Mouse (Mus musculus): ENCODE measurements around the gene Tbxa2r.
A peak's percentile ranks its signal among the peaks of the same experiment; 100 is the strongest.

The Tbxa2r gene

DNA sequence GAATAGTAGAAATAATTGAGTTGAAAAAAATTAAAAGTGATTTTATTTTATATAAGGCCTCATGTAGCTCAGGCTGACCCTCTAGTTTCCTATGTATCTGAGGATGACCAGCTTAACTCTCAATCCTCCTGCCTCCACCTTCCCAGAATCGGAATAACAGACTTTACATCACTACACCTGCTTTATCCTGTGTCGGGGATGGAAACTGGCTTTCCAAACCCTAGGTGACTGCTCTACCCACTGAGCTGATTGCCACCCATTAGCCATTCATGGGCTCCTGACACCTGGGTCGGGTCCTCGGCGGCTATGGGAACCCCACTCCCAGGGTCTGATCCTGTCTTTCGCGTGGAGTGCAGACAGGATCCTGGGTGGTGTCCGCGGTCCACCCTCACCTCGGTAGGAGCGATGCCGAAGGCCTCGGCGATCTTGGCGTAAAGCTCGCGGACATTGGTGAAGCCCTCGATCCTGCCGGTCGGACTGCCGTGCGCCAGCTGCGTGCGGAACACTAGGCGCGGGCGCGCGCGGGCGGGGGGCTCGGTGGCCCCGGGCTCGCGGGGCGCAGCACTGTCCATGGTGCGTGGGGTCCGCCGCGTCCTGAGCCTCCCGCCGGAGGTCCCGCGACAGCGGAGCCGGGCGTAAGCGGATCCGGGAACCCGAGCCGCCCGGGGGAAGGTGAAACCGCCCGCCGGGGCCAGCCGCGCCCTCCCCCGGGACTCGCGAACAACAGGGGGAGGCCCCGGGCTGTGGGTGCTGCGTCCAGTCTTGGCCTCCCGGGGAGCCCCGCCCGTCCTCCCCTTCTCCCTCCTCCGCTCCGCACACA is 14.4 kb downstream of the Tbxa2r start, which contains the start of gene Gipc3:
Gipc3 (minus strand) TSS at position 581 of the 820 bp plus-strand sequence.
- no peak for DNase-seq (ENCODE audit: extremely low read depth, insufficient read length, low spot score)

DNA sequence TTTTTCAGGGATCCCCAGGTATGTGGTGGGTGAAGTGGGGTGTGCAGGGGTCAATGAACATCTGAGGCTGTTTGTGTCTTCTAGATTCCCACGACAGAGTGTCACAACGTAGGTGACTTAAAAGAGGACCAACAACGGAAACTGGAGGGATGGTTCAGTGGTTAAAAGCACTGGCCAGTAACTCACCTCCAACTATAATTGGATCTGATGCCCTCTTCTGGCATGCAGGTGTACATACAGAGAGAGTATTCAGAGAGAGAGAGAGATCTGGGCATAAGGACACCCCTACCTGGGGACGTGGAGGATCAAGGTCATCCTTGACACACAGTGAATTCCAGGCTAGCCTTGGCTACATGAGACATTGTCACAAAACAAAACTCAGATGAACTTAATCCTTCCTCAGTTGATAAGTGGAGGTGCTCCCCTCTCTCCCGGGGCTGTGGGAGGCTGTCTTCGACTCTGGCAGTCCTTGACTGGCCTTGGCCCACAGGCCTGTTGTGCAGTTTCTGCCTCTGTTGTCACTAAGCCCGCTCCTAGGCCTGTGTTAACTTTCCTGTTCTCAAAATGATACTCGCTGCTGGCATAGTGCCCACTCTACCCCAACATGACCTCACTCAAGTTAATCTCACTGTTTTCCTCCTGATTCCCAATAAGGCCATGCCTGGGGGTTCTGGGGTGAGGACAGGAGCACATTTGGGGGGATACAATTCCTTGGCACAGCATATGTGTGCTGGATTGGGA is 16.1 kb downstream of the Tbxa2r start:
- no peak for DNase-seq (ENCODE audit: extremely low read depth, insufficient read length, low spot score)

DNA sequence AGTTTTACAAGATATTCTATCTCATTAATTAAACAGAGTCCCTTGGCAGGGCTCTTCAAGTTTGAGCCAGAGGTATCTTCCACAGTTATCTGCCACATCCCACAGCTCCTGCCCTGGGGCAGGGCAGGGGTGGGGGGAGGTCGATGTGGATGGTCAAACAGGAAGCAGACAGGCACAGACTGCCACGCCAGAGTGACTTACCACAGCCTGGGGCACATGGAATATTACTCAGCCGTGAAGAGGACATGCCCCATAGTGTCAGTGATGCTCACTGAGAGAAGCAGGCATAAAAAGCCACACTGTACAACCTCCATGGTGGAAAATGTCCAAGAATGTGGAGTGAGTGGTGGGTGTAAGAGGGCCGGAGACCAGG is 16.6 kb downstream of the Tbxa2r start:
- DNase-seq (ENCODE audit: extremely low read depth, insufficient read length, low spot score): no peak

DNA sequence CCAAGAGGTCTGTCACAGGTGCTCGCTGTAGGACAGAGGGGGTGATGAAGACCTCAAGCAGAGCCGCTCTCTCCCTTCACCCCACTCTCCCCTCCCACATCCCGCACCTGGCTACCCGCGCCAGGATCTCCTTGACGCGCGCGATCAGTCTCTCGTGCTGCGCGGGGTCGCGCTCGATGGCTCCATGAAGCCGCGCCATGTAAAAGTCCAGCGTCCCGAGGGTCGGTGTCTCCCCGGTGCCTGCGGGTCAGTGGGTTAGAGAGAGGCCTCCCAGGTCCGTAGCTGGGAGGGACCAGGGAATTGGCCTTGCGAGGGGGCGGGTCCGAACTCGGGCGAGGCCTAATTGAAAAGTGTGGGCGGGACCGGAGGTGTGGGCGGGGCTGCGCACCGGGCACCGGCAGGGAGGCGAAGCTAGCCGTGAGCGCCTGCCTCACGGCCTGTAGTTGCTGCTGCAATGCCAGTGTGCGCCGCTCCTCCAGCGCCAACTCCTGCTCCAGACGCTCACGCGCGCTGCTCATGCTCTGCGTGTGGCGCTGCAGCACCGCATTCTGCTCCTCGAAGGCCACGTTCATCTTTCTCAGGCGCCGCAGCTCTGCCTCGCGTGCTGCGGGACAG is 18.0 kb downstream of the Tbxa2r start:
- DNase-seq (ENCODE audit: extremely low read depth, insufficient read length, low spot score): no peak

GRCm38 (mm10) chr10:81349146-81349545 is 20.6 kb downstream of the Tbxa2r start:
- peak; percentile 72 for DNase-seq (ENCODE audit: extremely low read depth, insufficient read length, low spot score)

DNA sequence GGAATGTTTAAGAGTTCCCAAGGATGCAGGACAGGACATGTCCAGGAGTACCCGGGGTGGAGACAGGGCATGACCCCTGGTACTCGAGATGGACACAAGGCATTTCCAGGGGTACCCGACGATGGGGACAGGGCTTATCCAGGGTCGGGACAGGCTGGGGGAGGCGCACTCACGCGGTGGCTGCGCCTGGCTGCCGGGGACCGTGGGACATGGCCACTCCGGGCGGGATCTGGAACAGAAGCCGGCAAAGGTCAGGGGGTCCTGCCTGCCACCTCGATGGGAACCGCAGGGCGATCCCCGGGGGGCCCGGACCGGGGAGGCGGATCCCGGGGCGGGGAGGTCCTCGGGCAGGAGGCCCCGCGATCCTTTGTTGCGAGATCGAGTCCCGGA is 21.4 kb downstream of the Tbxa2r start:
- DNase-seq (ENCODE audit: extremely low read depth, insufficient read length, low spot score): no peak

DNA sequence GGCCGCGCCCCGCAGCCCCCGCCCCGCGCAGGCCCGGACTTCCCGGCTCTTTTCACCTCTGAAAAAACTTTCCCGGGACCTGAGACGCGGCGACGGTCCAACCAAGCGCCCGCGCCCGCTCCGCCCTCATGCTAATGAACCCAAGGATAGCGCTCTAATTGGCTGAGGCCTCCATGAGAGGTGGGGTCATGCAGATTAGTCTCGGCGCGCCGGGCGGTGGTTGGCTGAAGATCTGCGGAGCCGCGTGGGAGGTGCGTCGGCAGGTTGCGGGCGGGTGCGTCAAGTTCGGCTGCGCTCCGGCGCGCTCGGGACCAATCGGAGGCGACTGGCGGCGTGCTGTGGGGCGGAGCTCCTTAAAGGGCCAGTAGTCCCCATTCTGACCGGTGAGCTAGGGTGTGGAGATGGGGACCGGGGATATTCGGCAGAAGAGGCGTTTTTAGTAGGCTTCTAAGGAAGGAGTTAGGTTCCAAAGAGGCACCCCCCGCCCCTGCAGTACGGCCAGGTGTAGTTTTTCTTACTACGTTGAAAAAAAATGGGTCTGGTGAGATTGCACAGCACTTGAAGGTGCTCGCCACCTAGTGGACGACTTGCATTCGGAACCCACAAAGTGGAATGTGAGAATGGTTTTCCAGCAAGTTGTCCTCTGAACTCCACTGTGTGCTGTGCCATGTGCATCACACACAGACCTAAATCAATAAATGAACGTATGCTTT is 22.0 kb downstream of the Tbxa2r start, which contains the start of gene Hmg20b:
Hmg20b (minus strand) TSS at position 130 of the 713 bp plus-strand sequence.
- DNase-seq (ENCODE audit: extremely low read depth, insufficient read length, low spot score): peak; percentile 100

DNA sequence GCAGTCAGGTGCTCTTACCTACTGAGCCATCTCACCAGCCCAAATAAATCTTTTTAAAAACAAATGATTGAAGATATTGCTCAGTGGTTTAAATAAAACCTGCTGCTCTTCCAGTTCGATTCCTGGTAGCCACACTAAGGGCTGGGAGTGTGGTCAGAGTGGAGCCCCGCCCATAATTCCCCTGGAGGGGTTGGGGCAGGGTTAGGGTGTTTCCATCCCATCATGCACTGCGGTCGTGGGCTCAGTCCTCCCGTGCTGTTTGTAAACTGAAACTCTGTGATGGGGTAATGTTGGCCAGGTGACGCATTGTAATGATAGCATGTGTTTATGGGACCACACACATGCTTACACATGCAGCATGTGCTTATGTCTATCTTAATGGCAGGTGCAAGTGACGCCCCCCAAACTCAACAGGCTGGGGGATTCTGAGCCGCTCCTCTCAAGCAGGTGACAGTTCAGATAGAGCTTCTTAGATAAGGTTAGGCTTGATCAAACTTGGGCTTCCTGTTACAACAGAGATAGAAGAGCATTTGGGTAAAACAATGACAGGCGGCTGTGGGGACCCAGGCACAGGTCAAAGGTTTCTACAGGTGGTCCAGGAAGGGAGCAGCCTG is 23.3 kb downstream of the Tbxa2r start:
- DNase-seq (ENCODE audit: extremely low read depth, insufficient read length, low spot score): no peak

- DNase-seq (ENCODE audit: extremely low read depth, insufficient read length, low spot score): no peak
These were observed 26.4 kb downstream of the Tbxa2r start for GRCm38 (mm10) chr10:81354738-81355477.

GRCm38 (mm10) chr10:81355533-81355932 is 27.0 kb downstream of the Tbxa2r start:
- DNase-seq (ENCODE audit: extremely low read depth, insufficient read length, low spot score): no peak

DNA sequence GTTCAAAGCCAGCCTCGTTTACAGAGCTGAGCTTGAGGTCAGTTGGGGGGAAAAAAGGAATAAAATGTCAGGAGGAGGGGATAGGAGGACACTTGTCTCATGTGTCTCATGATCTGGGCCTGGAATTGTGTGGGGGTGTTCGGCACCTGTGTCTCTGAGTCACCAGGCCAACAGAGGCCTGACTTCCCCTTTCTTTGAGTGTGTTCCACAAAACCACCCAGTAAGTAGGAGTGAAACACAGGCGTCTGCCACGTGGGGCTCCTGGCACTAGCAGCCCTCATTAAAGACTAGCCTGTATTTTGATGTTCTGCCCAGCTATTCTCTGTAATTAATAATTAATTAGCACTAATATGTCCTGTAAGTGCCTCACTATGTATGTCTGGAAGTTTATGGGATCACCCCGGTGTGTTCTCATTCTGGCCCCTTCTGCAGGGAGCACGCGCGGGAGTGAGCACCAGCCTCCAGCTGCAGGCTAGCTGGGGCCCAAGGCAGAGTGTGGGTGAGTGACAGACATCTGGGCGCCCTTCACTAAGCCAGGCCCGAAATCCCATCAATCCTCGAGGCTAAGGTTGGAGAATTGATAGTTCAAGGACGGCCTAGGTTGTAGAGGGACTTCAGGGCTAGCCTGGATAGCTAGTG is 27.9 kb downstream of the Tbxa2r start:
- DNase-seq (ENCODE audit: extremely low read depth, insufficient read length, low spot score): no peak

DNA sequence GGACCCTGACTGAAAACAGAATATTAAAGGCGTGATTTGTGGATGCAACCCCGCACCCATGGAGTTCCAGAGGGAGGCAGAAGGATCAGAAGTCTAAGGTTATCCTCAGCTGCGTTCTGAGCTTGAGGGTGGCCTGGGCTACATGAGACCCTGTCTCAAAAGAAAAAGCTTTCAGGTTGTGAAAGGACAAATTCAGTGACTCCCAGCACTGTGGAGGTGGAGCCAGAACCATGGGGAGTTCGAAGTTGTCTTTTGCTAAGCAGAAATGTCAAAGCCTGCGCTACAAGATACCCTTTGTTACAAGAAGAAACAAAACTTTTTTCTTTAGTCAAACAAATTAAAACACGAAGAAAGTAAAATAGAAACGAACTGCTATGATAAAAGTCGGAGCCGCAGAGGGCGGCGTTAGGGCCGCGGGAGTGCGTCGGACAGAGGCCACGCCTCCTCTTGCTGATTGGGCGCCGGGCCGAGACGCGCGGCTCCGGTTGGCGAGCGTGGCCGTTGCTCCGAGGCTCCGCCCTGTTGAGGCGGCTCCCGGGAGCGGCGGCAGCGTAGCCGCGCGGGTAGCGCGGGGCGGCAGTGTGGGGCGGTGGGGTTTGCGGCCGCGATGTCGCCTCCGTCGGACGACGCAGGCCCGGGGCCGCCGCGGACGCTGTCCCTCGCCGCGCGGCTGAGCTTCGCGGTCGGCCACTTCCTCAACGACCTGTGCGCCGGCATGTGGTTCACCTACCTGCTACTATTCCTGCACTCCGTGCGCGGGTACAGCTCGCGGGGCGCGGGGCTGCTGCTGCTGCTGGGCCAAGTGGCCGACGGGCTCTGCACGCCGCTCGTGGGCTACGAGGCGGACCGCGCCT is 28.7 kb downstream of the Tbxa2r start, which contains the start of gene Mfsd12:
Mfsd12 (plus strand) TSS at position 501 of the 854 bp plus-strand sequence.
- peak; percentile 87 for DNase-seq (ENCODE audit: extremely low read depth, insufficient read length, low spot score)

DNA sequence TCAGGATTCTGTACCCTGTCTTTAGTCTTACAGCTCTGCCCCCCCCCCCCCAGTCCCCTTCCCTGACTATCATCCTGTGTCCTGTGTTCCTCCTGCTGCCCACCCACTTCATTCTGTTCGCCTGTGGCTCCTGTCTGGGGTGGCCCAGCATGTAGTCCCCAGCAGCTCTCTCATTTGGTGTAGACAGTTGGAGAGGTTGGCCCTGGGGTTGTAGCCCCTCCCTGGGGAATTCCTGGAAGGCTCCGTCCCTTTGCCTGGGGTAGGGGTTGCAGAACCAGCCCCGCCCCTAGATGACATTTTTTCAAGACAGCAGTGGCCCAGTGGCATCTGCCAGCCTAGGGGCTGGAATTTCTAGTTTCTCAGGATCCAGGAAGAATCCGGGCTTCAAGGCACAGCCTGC is 29.7 kb downstream of the Tbxa2r start:
- DNase-seq (ENCODE audit: extremely low read depth, insufficient read length, low spot score): no peak

GRCm38 (mm10) chr10:81358841-81359240 is 30.3 kb downstream of the Tbxa2r start:
- no peak for DNase-seq (ENCODE audit: extremely low read depth, insufficient read length, low spot score)

GRCm38 (mm10) chr10:81360721-81361120 is 32.2 kb downstream of the Tbxa2r start:
- DNase-seq (ENCODE audit: extremely low read depth, insufficient read length, low spot score): no peak

DNA sequence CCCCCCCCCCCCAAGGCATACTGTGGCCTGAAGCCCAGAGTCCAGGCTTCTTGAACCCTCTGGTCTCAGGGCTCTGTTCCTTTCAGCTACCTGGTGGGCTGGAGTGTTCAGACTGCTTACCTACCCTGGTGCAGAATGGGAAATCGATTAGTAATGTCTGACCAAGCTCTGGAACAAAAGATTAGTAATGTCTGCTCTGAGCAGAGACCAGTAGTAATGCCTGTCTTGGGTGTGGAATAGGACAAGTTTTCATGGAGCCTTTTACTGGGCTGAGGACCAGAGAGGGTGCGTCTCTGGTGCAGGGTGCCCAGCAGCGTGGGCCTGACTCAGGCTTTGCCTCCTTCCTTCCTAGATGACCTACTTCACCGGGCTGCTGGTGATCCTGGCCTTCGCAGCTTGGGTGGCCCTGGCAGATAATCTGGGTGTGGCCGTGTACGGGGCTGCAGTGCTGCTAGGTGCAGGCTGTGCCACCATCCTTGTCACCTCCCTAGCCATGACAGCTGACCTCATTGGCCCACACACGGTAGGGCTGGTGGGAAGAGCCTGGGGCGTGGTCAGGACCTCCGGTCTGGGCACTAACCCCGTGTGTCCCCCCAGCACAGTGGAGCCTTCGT is 33.9 kb downstream of the Tbxa2r start:
- DNase-seq (ENCODE audit: extremely low read depth, insufficient read length, low spot score): no peak

DNA sequence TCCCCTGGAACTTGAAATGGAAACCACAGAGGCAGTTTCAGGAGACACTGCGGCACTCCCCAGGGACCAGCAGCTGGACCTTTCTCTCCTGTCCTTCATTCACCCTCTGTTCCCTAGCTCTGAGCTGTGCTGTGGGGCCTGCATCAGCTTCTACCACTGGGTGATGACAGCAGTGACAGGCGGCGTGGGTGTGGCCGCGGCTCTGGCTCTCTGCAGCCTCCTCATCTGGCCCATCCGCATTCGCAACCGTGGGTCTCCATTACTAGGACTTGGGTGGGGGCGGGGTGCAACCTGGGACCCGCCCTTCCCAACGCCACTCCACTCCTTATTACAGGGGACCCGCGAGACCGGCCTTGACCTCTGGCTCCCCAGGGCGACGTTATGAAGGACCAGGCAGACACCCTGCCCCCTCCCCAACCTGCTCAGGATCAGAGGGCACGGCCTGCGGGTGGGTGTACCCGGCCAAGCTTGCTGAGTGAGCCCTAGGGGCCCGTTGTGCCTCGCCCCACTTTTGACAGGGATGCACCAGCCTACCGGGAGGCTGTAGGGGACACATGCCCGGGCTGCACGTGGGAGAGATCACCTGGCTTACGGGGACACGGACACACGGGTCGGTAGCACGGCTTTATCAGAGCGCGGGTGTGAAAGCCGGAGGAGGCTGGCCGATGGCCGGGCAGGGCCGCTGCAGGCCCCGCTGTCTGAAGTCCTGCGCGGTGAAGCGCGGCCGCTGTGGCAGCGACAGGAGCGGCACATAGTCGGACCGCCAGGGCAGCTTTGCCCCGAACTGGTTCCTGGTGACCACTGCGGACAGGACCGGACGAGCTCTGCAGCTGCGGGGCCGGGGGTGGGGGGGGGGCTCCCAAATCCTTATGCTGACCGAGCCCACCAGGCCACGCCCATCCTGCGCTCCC is 35.2 kb downstream of the Tbxa2r start:
- no peak for DNase-seq (ENCODE audit: extremely low read depth, insufficient read length, low spot score)
